Mouse (Mus musculus) kidney, postnatal 0 days (tissue): ENCODE results near the gene Rsph3b. TPM values are rescaled to one million over a fixed set of nuclear protein-coding genes. Genes with fewer than 3 reads are reported as not detected.
"Not testable (repeated sequence)": the region's sequence is repeated elsewhere in the genome, so short reads cannot be mapped to it uniquely, and the experiment has no call there.

Source experiments
- ATAC-seq: fragments of 200-750 bp; cut with Nextera tagmentation; replicated peaks from 2 replicates; pipeline ENCODE4 v1.8.0; 2017; ENCODE audit warnings: low read depth, moderate number of reproducible peaks, moderate TSS enrichment, moderate library complexity; ENCODE audit not compliant: low FRiP score
- DNase-seq: peaks from one replicate; pipeline ENCODE4 v3.0.0-alpha.2; 2016; ENCODE audit warnings: low spot score
- H3K27ac ChIP-seq: fragments of 300-500 bp; sonication (generic); 2 replicates; pipeline ENCODE4 v1.5.1; 2014; ENCODE audit warnings: mild to moderate bottlenecking
- H3K27me3 ChIP-seq: fragments of 300-500 bp; sonication (generic); 2 replicates; pipeline ENCODE4 v1.6.1; 2014; ENCODE audit warnings: low read length, mixed read lengths; ENCODE audit not compliant: insufficient read depth
- H3K36me3 ChIP-seq: fragments of 300-500 bp; sonication (generic); 2 replicates; pipeline ENCODE4 v1.6.1; 2014; ENCODE audit warnings: low read length, mixed read lengths; ENCODE audit not compliant: insufficient read depth
- H3K4me1 ChIP-seq: fragments of 300-500 bp; sonication (generic); replicated peaks from 2 replicates; pipeline ENCODE4 v1.6.1; 2014; ENCODE audit warnings: antibody characterized with exemption, low read length, mixed read lengths; ENCODE audit not compliant: insufficient read depth
- H3K4me2 ChIP-seq: fragments of 300-500 bp; sonication (generic); 2 replicates; pipeline ENCODE4 v1.6.1; 2014; ENCODE audit warnings: mild to moderate bottlenecking, low read length, moderate library complexity, mixed read lengths
- H3K4me3 ChIP-seq: fragments of 300-500 bp; sonication (generic); replicated peaks from 2 replicates; pipeline ENCODE4 v1.5.1; 2014; ENCODE audit warnings: low read depth, low read length
- H3K9ac ChIP-seq: fragments of 300-500 bp; sonication (generic); 2 replicates; pipeline ENCODE4 v1.6.1; 2014; ENCODE audit warnings: low read depth, low read length
- H3K9me3 ChIP-seq: fragments of 300-500 bp; sonication (generic); replicated peaks from 2 replicates; pipeline ENCODE4 v1.6.1; 2016; ENCODE audit warnings: low read length, inconsistent platforms, mixed read lengths
- CTCF ChIP-seq: IDR thresholded peaks from 2 replicates; pipeline ENCODE4 v1.5.1; 2016; ENCODE audit warnings: antibody characterized with exemption, low read depth, mild to moderate bottlenecking, moderate library complexity
- WGBS: fragments of 180-500 bp; shearing (Covaris S2); extraction: QIAGEN DNeasy Blood & Tissue Kit; methylation state at CpG from one replicate; pipeline ENCODE4 v1.1.7; 2014; 5-methylcytosine and 5-hydroxymethylcytosine counted together
- polyA plus RNA-seq: library from polyadenylated mRNA; unstranded; fragments of >200 nt; fragmentation: Nextera tagmentation; extraction: Ambion mirVana; gene quantifications from 2 replicates; pipeline ENCODE4 v1.2.1, GENCODE M21; 2015

Rsph3b gene
- 63.4 and 65.6 TPM in 2 replicates for polyA plus RNA-seq

- H3K4me3 ChIP-seq: peak within 1 kb of the TSS; percentile 52
- peak within 1 kb of the TSS; percentile 52 for H3K9ac ChIP-seq
- peak within 1 kb of the TSS; percentile 85 for H3K27ac ChIP-seq
- H3K9me3 ChIP-seq, H3K36me3 ChIP-seq, H3K4me1 ChIP-seq, H3K27me3 ChIP-seq: not testable (repeated sequence)
- TF ChIP-seq CTCF: peak; percentile 13; the same call in 1 of the 2 replicates
- ATAC-seq: peak; percentile 95
- WGBS: under 1% methylated on average over 69 of the region's 73 CpGs
- peak within 1 kb of the TSS; percentile 64 for H3K4me2 ChIP-seq
- peak; percentile 85 for DNase-seq
These were observed at the start of gene Rsph3b for GRCm38 (mm10) chr17:6947984-6948768. Rsph3b (minus strand) TSS chr17:6948682.

DNA sequence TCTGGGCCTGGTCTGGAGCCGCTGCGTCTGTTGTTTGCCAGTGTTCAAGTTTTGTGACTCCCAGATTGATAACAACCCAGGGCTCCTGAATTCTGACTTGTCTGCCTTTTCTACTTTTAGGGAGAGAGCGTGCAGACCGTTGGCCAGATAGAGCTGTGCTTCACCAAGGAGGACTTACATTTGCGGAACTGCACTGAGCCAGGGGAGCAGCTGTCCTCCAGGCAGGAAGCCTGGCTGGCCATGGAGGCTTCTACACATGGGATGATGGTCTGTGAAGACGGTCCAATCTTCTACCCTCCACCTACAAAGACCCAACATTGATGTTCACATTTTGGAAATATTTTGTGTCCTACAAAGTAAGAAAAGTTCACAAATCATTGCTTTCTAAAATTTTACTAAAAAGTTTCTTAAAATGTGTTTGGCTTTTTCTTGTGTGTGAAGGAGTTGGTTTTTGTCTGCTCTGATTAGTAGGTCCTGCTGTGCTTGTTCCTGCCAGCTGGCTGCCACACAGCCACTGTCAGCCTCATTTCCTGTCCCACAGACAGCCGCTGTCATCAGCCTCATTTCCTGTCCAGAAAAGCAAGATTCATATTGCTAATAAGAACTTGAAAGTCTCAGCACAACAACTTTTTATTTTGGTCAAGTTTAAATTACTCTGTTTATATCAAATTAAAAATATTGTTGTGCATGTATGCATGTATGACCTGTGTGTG lies 49.5 kb upstream of the Rsph3b start:
- not testable (repeated sequence) for H3K36me3 ChIP-seq, H3K4me3 ChIP-seq, DNase-seq, H3K4me2 ChIP-seq, H3K9ac ChIP-seq, ATAC-seq, H3K4me1 ChIP-seq, H3K9me3 ChIP-seq, H3K27ac ChIP-seq, H3K27me3 ChIP-seq
- WGBS: 67% methylated on average over 1 of the region's 7 CpGs

- H3K27ac ChIP-seq, H3K9me3 ChIP-seq, H3K9ac ChIP-seq, H3K4me2 ChIP-seq, H3K4me3 ChIP-seq, DNase-seq, H3K36me3 ChIP-seq, ATAC-seq, H3K4me1 ChIP-seq, H3K27me3 ChIP-seq: not testable (repeated sequence)
- 90% methylated on average over 8 of the region's 8 CpGs for WGBS
These were observed 48.3 kb upstream of the Rsph3b start for GRCm38 (mm10) chr17:6996826-6997225.

DNA sequence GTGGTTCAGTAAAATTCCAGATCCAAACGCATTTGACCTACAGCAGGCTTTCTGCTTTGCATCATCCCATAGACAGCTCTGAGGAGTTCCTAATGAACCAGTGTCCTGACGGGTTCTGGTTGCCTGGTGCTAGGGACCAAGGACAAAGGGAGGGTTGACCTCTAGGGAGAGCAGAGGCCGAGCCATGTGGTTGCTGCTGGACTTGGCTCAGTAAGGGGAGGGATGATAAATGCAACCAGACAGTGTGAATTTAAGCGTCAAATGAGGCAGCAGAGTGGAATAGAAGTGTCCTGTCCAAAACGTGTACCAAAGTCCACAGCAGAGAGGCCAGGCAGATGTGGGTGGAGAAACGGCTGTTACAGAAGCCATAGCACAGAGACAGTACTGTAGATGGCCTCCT lies 47.0 kb upstream of the Rsph3b start:
- H3K9ac ChIP-seq, H3K36me3 ChIP-seq, H3K4me3 ChIP-seq, H3K4me2 ChIP-seq, H3K27me3 ChIP-seq, DNase-seq, H3K4me1 ChIP-seq, H3K27ac ChIP-seq, H3K9me3 ChIP-seq: not testable (repeated sequence)
- WGBS: no CpG with 5 or more reads among the region's 6 CpGs
- ATAC-seq: peak; percentile 68

GRCm38 (mm10) chr17:6986118-6986517 lies 37.6 kb upstream of the Rsph3b start:
- H3K27me3 ChIP-seq, DNase-seq, ATAC-seq, H3K9ac ChIP-seq, H3K9me3 ChIP-seq, H3K36me3 ChIP-seq, H3K27ac ChIP-seq, H3K4me1 ChIP-seq, H3K4me2 ChIP-seq, H3K4me3 ChIP-seq: not testable (repeated sequence)
- WGBS: 97% methylated on average over 1 of the region's 1 CpGs

- H3K9me3 ChIP-seq, H3K4me3 ChIP-seq, H3K27me3 ChIP-seq, H3K4me2 ChIP-seq, ATAC-seq, H3K9ac ChIP-seq, H3K4me1 ChIP-seq, H3K36me3 ChIP-seq, H3K27ac ChIP-seq, DNase-seq: not testable (repeated sequence)
- 71% methylated on average over 5 of the region's 8 CpGs for WGBS
These were observed 31.7 kb upstream of the Rsph3b start for GRCm38 (mm10) chr17:6980144-6980543.

- 0 out of 2 replicates have a peak, but pooled peaks have one; percentile 6 for ATAC-seq
- Histone ChIP-seq H3K4me2 (peak overlapping the region; percentile 52), H3K9ac (peak overlapping the region; percentile 67; the same call in 1 of the 2 replicates), H3K4me3 (peak overlapping the region; percentile 47), H3K27ac (peak overlapping the region; percentile 84; the same call in 1 of the 2 replicates)
- DNase-seq: peak; percentile 1
- WGBS: 10% methylated on average over 4 of the region's 5 CpGs
- not testable (repeated sequence) for H3K4me1 ChIP-seq, H3K36me3 ChIP-seq, H3K9me3 ChIP-seq, H3K27me3 ChIP-seq
These were observed 30.9 kb upstream of the Rsph3b start for GRCm38 (mm10) chr17:6979380-6979779.

DNA sequence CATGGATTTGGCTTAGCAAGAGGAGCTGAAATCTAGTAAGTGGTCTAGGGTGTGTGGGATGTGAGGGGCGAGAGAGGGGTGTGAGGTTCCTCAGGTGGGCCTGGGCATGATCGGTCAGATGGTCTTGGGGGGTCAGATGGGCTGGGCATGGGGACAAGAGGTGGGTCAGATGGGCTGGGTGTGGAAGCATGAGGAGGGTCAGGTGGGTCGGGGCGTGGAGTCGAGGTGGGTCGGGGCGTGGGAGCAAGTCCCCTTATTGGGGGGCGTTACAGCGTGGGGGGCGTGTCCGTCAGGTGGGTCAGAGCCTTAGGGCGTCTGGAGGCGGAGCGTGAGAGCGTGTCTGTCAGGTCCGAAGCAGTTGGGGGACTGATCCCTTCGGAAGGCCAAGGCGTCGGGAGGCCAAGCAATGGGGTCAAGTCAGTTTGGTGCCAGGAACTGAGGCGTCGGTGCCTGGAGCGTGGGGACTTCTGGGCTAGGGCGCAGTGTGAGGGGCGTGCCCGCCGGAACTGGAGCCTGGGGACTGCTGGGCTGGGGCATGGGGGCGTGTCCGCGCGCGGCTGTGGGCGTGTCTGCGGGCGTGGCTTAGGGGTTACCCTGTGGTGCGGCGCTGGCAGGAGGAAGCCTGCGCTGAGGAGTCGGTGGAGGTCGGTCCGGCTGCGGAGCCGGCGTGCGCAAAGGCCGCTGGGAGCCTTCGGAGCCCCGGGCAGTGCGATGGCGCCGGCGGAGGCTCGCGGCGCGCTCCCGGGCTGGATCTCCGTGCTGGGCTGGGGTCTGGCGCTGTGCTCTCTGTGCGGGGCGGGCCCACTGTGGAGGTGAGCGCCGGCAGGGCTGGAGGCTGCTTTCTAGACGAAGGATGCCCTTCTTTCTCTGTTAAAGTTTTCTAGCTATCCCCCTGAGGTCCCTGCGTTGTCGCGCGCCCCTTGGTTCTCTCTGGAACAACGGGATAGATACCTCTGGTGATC lies 30.1 kb upstream of the Rsph3b start, which contains the start of gene Gm49721:
TSS of gene Gm49721 (plus strand) at position 618 of the 962 bp plus-strand sequence.
- H3K9ac ChIP-seq: peak within 1 kb of the TSS; percentile 67; the same call in 1 of the 2 replicates
- ATAC-seq: peak; percentile 97
- H3K4me3 ChIP-seq: peak within 1 kb of the TSS; percentile 47
- not testable (repeated sequence) for H3K4me1 ChIP-seq, H3K36me3 ChIP-seq, H3K9me3 ChIP-seq, H3K27me3 ChIP-seq
- peak; percentile 10 for DNase-seq
- H3K27ac ChIP-seq: peak within 1 kb of the TSS; percentile 84; the same call in 1 of the 2 replicates
- 1% methylated on average over 48 of the region's 68 CpGs for WGBS
- H3K4me2 ChIP-seq: peak within 1 kb of the TSS; percentile 52
